Mouse (Mus musculus) testis, postnatal 10 days (tissue): ENCODE measurements at regions not wholly inside any gene's neighbourhood (a gene's known extent, or its start where the extent isn't known, plus 50 kb on each side); places are given as distances from the start of the nearest gene placed in this dataset.

ENCODE experiments used
- DNase-seq: peaks from one replicate; pipeline ENCODE4 v3.0.0; 2021; ENCODE audit warnings: low spot score

DNA sequence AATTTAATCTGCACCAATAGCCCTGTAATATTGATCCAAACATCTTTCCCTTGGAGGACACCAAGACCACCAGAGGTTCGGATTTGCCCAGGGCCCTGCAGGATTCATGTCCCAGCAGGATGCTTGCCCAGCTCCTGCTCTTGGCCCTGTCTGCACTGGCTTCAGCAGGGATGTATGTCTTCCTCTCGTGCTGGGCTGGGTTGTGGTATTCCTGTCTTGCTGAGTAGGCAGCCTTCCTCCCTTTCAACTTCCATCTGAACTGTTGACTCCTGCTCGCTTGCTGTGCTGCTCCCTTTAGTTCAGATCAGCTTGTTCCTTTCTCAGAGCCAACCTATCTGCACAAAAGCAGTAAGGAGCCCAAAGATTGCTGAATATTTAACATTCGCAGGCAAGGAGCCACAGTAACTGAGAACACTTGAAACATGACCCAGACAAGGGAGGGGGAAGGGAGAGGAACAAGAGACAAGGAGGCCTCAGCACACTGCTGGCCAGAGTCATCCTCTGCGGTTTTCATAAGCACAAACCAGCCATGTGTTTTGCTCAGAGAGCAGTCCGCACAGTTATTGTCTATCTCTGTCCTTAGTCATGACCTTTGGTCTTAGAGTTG lies 110.7 kb upstream of the Auts2 start:
- DNase-seq, result no peak

DNA sequence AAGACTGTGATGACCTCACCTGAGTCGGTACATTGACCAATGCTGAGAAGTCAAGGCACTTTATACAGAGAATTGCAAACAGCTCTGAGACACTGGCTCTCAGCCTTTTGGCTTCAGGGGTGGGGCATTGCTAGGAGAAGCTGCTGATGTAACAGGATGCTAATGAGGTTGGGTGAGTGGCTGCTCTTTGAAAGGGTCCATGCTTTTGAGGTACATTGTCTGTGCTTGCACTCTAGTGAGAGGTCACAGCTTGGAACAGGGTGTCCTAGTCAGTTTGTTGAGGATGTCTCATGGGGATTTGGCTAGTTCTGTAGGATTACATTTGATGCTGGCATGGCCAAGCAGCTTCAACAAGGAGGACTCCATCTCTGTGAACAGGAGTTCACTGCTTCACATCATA lies 109.1 kb upstream of the Auts2 start:
- no peak for DNase-seq

DNA sequence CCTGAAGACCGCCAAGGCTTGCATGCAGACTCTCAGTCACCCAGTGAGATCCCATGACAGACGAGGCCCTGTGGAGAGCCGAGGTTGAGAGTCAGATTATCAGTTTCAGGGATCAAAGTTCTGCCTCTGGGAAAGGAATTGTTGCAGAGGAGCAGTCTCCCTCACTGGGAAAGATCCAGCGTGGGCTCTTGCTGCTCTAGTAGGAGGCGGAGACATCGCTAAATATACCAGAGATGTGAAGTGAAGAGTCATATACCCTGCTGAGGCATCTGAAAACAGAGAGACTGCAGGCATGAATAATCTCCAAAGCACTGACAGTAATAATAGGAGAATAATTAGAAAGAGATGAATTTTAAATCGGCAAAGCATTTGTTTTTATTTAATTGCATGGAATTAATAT lies 106.6 kb upstream of the Auts2 start:
- no peak for DNase-seq

DNA sequence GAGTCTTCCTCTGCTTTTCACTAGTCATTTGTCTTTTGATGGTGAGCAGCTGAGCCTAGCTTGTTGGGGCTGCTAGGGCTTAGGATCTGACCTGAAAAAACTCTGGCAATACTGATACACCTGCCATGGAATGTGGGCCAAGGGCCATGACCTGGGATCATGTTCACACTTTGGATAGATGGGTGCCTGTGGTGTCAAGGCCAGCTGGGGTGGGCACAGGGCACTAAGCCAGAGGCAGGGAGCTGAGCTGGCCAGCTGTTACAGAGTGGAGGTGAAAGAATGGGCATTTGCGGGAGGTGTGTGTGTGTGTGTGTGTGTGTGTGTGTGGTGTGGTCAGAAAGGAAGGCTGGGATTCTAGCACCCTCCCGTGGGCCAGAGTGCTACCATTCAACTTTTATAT lies 105.6 kb upstream of the Auts2 start:
- peak; percentile 44 for DNase-seq

DNA sequence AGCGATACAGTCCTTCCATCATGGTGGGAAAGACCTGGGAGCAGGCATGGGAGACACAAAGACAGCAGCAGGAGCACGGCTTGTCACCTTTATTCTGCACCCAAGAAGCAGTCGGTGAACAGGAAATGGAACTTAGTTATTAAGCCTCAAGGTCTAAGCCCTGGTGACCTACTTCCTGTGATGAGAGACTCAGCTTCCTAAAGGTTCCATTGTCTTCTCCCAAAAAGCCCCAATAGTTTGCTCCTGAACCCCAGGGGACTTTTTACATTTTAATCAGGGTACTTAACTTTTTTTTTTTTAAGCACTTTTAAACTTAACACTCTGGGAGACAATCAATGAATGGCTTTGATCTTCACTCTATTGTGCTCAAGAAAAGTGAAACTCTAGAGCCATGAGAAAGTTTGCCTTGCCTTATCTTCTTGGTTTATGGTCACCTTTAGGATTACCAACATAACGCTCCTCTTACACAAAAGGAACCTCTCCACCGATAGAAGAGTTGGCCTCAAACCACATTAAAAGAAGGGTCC lies 101.6 kb upstream of the Auts2 start:
- no peak for DNase-seq

DNA sequence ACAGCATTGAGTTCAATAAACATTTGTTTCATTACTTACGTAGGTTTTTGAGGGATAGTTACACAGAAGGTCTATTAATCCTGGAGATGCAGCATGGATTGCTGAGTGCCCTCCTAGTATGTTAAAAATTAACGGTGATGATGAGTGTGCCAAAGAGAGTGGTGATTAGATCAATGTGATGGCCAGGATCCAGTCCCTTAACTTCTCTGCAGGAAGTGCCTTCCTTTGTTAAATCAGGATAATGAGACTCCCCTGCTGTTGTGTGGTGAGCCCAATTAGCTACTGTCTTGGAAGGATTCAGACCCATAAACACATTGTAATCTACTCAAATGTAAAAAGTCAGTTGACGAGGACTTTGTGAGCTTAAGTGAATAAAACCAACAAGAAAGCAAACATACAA lies 100.1 kb upstream of the Auts2 start:
- no peak for DNase-seq

DNA sequence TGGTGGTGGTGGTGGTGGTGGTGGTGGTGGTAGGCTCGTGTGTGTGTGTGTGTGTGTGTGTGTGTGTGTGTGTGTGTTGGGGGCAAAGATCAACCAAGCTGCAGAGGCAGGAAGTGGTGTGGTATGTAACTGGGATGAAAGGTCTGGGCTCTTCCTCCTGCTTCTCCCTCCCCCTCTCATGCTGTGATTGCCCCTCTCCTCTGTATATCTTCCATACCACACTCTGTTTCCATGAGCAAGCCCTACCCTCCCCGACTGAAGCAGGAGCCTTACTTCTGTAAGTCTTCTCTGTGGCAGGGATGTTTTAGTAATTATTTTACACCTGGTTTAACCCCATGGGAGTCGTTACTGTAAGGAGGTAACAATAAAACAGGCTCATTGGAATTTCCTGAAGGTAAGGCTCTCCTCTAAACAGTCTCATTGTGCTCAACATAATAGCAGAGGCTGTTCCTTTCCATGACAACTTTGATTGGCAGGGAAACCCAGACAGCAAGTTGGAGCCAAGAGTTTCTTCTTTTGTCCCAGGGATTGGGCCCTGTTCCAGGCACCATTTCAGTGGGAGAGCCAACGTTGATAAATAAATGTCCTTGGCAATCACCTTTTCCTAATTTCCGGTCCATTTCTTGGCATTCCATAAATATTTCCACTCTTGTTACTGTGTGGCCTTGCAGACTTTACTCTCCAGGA lies 90.2 kb upstream of the Auts2 start:
- DNase-seq, result peak; percentile 46

DNA sequence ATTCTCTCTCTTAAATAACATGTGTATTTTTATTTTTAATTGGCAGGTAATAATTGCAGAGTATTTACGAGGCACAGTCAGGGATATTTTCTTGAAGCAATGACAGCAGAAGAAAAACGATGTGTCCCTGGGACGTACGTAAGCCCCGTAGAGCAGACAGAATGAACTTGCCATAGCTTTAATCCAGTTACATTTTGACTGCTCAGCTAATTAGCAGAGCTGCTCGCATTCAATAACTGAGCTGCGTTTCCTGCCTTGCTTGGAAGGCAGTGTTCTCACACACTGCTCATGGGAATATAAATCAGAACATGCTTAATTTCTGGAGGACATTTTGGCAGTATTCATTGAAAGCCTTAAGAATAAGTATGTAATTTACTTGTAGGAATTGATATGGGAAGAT lies 78.6 kb upstream of the Auts2 start:
- DNase-seq, result no peak

DNA sequence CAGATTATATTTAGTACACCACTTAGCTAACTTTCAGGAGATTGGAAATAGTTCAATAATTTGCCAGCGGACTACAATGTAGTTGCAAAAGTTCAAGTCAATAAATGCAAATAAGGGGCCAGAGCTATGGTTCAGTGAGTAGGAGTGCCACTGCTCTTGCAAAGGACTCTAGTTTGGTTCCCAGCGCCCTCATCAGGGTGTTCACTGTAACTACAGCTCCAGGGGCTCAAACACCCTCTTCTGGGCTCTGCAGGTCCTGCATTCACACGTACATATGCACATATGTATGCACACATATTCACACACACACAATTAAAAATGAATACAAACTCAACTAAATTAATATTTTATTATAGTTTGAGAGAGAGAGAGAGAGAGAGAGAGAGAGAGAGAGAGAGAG lies 74.1 kb upstream of the Auts2 start:
- DNase-seq, result no peak

DNA sequence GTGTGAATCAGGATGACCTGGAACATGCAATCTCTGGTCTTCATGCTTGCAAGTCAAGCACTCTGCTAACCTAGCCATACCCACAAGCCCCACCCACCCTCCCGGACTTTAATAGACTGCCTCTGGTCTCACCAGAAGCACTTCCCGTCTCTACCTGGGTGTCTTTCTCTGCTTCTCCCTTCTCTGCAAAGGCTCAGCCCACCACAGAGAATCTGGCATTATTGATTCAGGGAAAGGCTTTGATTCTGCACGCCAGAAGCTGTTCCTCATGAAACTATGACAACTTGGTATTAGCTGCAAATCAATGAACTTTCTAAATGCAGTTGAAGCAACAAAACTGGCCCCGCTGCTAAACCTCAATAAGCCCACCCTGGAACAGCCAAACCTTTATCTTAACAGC lies 66.1 kb upstream of the Auts2 start:
- no peak for DNase-seq

DNA sequence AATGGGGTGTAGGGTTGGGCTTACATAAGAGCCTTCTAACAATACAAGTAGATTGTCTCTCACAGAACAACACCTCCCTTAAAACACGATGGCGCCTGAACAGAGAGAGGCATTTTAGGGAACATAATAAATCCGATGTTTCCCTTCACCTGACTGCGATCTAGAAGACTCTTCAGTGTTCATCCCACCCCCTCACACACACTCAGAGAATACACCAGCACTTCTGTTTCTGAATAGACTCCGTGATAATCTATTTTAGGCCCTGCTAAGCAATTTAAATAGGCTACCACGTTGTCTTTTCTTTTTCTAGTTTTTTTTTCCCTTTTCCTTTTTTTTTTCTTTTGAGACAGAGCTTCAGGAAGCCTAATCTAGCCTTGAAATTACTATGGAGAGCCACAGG lies 63.1 kb upstream of the Auts2 start:
- no peak for DNase-seq

DNA sequence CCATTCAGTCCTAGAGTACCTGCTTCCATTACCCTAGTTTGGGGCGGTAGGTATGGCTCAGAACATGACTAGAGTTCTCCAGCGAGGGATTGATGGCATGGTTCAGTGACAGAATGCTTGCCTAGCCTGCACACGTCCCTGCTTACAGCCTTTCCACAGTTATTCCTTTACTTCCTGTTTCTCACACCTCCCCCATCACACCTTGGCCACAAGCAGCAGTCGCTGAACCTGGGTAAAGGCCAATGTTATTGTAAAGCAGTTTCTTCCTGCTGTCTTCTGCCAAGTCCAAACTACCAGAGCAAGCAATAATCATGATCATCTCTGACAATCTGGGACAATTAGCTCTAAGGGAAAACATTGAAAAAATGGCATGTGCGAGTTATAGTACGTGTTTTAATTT lies 51.7 kb upstream of the Auts2 start:
- DNase-seq, result no peak
